Mouse (Mus musculus): ENCODE data around the gene Zfp280c.

Gene Zfp280c

DNA sequence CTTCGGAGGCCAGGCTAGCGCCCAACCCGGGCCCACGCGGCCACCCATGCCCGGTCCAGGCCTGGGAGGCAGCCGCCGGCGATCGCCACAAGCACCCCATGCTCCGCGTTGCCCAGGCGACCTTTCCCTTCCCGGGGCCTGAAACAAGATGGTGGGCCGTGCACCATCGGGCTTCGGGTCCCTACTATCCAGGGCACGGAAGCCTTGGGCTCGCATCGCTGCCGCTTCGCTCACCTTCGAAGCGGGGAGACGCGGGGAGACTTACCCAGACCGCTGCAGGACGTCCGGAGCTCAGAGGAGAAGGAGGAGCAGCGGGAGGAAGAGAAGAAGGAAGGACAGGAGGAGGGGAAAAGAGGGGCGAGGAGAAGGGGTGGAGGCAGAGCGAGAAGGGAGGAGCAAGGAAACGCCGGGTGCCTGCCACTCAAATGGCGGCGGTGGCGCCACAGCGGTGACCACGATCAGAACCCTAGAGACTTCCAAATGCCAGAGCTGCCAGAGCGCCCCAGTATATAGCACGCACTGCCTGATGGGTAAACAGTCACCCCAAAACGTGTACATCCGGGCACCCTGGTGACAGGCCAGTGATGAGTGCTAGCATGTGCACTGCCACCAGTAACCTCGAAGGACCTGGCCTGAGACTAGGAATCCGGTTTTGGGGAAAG, at the start of gene Zfp280c:
Zfp280c (minus strand) TSS at position 406 of the 662 bp plus-strand sequence.
- peak; percentile 36 for DNase-seq (ENCODE audit: low read depth)

- no peak for DNase-seq (ENCODE audit: low read depth)
These were observed 42.7 kb upstream of the Zfp280c start for GRCm38 (mm10) chrX:48637032-48637431.

- DNase-seq (ENCODE audit: low read depth): no peak
These were observed 29.7 kb upstream of the Zfp280c start for GRCm38 (mm10) chrX:48624054-48624420.

- peak; percentile 65 for DNase-seq (ENCODE audit: low read depth)
These were observed 29.2 kb upstream of the Zfp280c start, which contains the start of gene Slc25a14 for GRCm38 (mm10) chrX:48623379-48624053. TSS of gene Slc25a14 (plus strand) at chrX:48623413.

GRCm38 (mm10) chrX:48623049-48623378, 28.7 kb upstream of the Zfp280c start:
- no peak for DNase-seq (ENCODE audit: low read depth)

GRCm38 (mm10) chrX:48604872-48605271, 10.6 kb upstream of the Zfp280c start:
- DNase-seq (ENCODE audit: low read depth): no peak

- DNase-seq (ENCODE audit: low read depth): no peak
These were observed 2.6 kb upstream of the Zfp280c start for GRCm38 (mm10) chrX:48596906-48597305.

DNA sequence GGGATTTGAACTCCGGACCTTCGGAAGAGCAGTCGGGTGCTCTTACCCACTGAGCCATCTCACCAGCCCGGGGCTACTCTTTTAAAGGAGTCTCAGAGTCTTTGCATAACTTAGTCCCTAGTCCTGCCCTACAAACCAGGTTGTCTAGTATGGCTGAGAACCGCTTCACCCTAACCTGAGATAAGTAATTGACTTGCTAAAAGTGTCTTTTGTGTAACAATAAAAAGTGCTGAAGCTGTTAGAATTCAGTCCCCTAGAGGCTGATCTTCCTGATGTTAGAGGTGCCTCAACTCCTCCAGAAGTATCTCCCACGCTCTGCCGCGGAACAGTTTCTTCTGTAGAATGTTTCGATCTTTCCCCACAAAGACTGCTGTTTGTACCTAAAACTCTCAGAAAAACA, 1.7 kb upstream of the Zfp280c start:
- no peak for DNase-seq (ENCODE audit: low read depth)

- no peak for DNase-seq (ENCODE audit: low read depth)
These were observed 594 bp downstream of the Zfp280c start for GRCm38 (mm10) chrX:48593721-48594098.

DNA sequence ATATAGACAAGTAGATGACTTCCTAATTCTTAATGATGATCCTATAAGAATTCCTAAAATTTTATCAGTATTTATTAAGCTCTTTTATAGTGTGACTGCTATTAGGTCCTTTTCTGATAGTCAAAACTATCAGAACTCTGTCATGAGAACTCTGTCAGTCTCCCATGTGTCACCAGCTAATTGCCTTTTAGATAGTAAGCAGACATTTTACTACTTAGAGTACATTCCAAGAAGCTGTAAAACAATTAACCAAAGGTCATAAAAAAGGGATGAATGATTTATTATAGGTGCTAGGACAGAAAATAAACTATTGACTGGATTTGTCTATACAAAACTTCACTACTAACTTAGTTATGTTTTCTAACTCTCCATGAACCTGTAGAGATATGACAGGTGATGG, 11.0 kb downstream of the Zfp280c start:
- no peak for DNase-seq (ENCODE audit: low read depth)

GRCm38 (mm10) chrX:48532175-48532574, 62.1 kb downstream of the Zfp280c start:
- DNase-seq (ENCODE audit: low read depth): peak; percentile 40

DNA sequence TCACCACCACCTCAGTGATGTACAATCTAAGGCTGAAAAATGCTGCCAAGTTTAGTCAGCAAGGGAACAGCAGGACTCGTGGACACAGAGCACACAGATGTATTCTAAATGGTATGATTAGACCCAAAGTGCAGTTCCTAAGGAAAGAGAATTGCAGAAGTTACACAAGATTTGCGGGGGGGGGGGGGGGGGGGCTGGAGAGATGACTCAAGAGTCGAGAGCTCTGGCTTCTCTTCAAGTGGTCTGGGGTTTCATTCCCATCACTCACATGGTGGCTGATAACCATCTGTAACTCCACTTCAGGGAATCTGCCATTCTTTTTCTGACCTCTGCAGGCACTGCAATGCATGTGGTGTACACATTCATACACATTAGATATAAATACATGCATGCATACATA, 67.9 kb downstream of the Zfp280c start:
- DNase-seq (ENCODE audit: low read depth): no peak

GRCm38 (mm10) chrX:48525866-48526265, 68.4 kb downstream of the Zfp280c start:
- no peak for DNase-seq (ENCODE audit: low read depth)

- no peak for DNase-seq (ENCODE audit: low read depth)
These were observed 69.0 kb downstream of the Zfp280c start for GRCm38 (mm10) chrX:48525332-48525731.

DNA sequence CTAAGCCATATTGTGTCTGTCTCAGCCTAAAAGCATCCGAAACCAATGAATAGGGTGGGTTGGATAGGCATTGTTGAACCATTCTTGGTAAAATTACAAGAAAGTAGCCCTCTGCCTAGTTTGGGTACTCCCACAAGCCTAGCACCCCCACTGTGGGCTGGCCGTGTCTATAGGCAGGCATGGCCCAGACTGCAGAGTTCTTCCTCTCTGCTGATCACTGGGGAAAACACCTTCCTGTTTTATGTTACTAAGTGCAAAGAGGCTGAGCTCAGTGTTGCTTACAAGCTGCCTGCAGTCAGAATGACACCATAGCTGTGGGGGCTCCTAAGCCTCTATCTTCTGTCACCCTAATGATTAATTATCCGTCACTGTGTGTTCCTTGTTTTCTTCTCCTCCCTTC, 70.8 kb downstream of the Zfp280c start:
- no peak for DNase-seq (ENCODE audit: low read depth)

DNA sequence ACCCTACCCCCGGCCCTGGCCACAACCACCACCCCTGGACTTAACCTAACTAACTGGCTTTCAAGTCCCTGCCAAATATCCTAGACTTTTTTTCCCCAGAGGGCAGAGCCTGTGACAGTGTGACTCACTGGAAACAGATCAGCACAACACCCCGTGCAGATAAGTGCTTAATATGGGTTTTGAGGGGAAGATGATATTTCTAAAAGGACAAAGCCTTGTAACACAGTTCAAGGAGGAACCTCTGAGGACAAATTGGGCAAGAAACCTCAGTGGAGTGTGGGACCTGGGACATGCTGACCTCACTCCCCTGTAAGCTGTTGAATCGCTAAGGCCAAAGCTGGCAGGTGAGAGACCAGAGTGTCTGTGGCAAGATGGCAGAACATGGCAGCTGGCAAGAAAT, 72.7 kb downstream of the Zfp280c start:
- no peak for DNase-seq (ENCODE audit: low read depth)

DNA sequence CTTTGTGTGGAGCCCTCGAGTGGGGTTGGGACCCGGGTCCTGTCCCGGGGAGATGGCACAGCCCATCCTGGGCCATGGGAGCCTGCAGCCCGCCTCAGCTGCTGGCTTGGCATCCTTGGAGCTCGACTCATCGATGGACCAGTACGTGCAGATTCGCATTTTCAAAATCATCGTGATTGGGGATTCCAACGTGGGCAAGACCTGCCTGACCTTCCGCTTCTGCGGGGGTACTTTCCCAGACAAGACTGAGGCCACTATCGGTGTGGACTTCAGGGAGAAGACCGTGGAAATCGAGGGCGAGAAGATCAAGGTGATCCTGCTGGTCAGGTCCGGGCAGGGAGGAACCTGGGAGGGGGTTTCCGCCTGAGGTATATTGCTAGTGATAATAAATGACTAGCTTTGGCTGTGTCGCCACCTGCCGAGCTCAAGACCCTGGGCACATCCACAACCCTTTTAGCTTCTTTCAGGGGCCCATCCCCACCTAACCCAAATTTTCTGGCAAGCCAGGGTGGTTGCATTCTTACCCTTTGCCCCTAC, 74.7 kb downstream of the Zfp280c start:
- no peak for DNase-seq (ENCODE audit: low read depth)

GRCm38 (mm10) chrX:48518808-48519548, 75.3 kb downstream of the Zfp280c start, which contains the start of gene Rab33a:
TSS of gene Rab33a (plus strand) at chrX:48519285.
- no peak for DNase-seq (ENCODE audit: low read depth)

GRCm38 (mm10) chrX:48518211-48518807, 76.0 kb downstream of the Zfp280c start:
- DNase-seq (ENCODE audit: low read depth): no peak

DNA sequence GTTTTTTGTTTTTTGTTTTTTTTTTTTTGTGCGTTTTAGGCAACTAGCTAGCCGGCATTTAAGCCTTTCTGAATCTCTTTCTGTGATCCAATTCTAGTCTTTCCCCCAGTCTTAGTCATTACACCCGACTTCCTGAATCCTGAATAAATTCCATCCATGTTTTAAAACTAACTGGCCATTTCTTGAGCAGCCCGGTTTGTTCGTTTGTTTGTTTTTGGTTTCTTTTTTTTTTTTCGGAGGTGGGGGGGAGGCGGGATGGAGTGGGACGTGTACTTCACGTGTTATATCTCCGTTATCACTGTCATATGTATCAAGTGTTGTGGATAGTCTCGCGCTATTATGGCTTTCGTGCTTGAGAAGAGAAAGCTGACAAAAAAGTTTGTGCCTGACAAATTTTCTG, 80.5 kb downstream of the Zfp280c start:
- peak; percentile 38 for DNase-seq (ENCODE audit: low read depth)

DNA sequence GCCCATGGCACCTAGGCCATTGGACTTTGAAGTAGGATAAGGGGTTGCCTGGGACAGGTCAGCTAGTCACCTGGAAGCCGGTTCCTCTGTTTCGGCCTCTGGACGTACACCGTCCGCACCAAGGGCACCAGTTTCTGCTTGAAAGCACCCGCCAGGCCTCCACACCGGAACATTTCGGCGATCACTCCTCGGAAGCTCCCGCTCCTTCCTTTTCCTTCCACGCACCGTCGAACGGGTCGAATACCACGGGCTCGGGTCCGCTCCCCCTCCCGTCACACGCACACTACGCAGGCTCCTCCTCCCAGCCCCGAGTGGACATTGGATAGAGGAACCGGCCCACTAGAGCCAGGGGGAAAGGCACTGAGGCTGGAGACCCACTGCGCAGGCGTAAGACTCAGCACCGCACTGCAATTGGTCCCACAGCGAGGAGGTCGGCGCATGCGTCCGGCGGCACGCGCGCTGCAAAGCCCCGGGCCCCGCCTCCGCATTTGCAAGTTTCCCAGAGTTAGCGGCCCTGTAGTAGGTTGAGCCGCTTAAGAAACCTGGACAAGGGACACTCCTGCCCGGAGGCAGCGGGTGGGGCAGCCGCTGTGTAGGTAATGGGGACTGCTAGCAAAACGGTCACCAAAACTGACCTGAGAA, 81.0 kb downstream of the Zfp280c start, which contains the start of gene Aifm1:
Aifm1 (minus strand) TSS at position 398 of the 642 bp plus-strand sequence.
- DNase-seq (ENCODE audit: low read depth): peak; percentile 82

DNA sequence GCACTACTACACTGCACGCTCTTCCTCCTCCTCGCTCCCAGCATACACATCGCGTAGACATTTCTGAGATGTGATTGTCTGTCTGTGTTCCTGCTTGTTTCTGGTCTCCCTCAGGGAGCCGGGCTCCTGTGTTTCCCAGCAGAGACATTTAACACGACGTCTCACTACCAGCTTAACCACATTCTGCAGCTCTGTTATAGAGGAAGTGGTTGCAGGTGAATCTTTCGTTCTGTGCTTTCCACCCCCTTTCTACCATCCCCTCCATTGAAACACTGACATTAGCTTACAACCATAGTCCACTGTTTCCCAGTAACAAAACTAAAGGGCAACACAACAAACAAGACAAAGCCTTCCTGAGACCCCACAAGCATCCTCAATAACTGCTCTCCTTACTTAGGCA, 100.5 kb downstream of the Zfp280c start:
- DNase-seq (ENCODE audit: low read depth): no peak

Measured in c-Kit-positive CD71-positive TER-119-negative erythroid progenitor cells, embryonic 14.5 days (primary cell).